Comparison of ENCODE assay signal across 8 mouse cellular contexts in the genomic region with DNA sequence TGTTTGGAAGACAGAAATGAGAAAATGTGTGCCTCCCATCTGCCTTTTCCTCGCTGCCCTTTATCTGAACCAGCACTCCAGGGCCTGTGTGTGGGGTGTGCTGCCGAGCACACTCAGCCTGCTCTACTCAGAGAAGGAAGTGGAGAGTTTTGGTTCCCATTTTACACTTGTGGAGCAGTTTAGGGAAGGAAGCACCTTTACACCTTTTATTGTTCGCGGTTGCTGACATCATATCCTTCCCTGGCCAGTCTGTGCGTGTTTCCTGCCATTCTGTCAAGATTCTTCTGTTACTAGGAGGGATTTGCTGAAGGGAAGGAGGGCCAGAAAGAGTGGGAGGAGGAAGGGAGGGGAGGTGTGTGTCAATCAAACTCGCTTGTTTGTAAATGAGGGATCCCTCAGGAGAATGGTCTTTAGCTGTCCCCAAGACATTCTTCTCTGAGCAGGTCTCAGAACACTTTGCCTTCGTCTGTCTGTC.
DNase-seq lines count a peak whose midpoint lies in the region; ATAC-seq lines count a peak whose summit lies in the region.

No protein-coding gene starts in this region.

- H3K27ac ChIP-seq in heart, embryonic 10.5 days, result peak overlapping the region; percentile 85

- peak overlapping the region; percentile 27 for H3K4me3 ChIP-seq in heart, embryonic 10.5 days

- WGBS in heart, embryonic 10.5 days, result 20% methylated on average over 7 of the region's 7 CpGs

- DNase-seq in embryo, embryonic 10 days (ENCODE audit: low spot score), result peak; percentile 56
- no peak for DNase-seq in embryo, embryonic 11 days
- DNase-seq in right cerebral cortex, adult 18-20 months, result peak; percentile 30
- no peak for DNase-seq in right cerebral cortex, adult 2 months (ENCODE audit: low spot score in 2 of 2)
- peak; percentile 82 for DNase-seq in heart, embryonic 10.5 days (ENCODE audit: low spot score)
- peak; percentile 62 for DNase-seq in kidney, postnatal 10 days
- DNase-seq in thymus, postnatal 25 days, result peak; percentile 13

- H3K4me1 ChIP-seq in heart, embryonic 10.5 days, result peaks cover 43% of the 10 kb centered on the region

- ATAC-seq in megakaryocyte, adult 5-6 weeks (ENCODE audit: poor library complexity, severe bottlenecking), result peak; percentile 89

- no peaks in the 10 kb centered on the region for H3K27me3 ChIP-seq in heart, embryonic 10.5 days (ENCODE audit: insufficient read depth, poor library complexity, severe bottlenecking)

- H3K9me3 ChIP-seq in heart, embryonic 10.5 days, result no peaks in the 10 kb centered on the region

- H3K36me3 ChIP-seq in heart, embryonic 10.5 days, result 0 out of 2 replicates have a peak, but pooled peaks cover 5% of the 10 kb centered on the region

Comparison
In these comparisons a context has a peak if more than half of its experiments do, and no peak if none do; other contexts are left out.
1. DNase-seq: peak in embryo, embryonic 10 days (single experiment), right cerebral cortex, adult 18-20 months (single experiment), heart, embryonic 10.5 days (single experiment), kidney, postnatal 10 days (single experiment) and thymus, postnatal 25 days (single experiment); none in embryo, embryonic 11 days (single experiment) and right cerebral cortex, adult 2 months (0 of 2).